Mouse (Mus musculus) gastrocnemius, adult 2 months (tissue): Measurements from ENCODE around the gene Med20. TPM values are rescaled to one million over a fixed set of nuclear protein-coding genes. Genes with fewer than 3 reads are reported as not detected.
A peak's percentile ranks its signal among the peaks of the same experiment; 100 is the strongest.
"Not testable (repeated sequence)": the region's sequence is repeated elsewhere in the genome, so short reads cannot be mapped to it uniquely, and the experiment has no call there.

Experiments used
- DNase-seq: peaks from one replicate; pipeline ENCODE4 v3.0.0; 2022
- H3K27ac ChIP-seq: fragments of 200-600 bp; 2 replicates; pipeline ENCODE4 v1.8.1; 2022; ENCODE audit warnings: mild to moderate bottlenecking
- H3K4me3 ChIP-seq: fragments of 200-600 bp; 2 replicates; pipeline ENCODE4 v1.8.1; 2022; ENCODE audit warnings: mild to moderate bottlenecking, moderate library complexity
- CTCF ChIP-seq: fragments of 200-600 bp; IDR thresholded peaks from 2 replicates; pipeline ENCODE4 v1.8.1; 2022; ENCODE audit warnings: antibody characterized with exemption, mild to moderate bottlenecking, moderate library complexity
- intact Hi-C: fragments of 180-260 bp; cut with DNase I; formaldehyde crosslinking; loops from one replicate; pipeline ENCODE4 v1.15.1; 2025
- total RNA-seq, 2 experiments: library from RNA; stranded (reverse); gene quantifications; 2 replicates each; pipeline ENCODE4 v1.2.3; 2021

Gene Med20
- total RNA-seq, 2 experiments from 2014 or later = 17.9 to 18.3 TPM

DNA sequence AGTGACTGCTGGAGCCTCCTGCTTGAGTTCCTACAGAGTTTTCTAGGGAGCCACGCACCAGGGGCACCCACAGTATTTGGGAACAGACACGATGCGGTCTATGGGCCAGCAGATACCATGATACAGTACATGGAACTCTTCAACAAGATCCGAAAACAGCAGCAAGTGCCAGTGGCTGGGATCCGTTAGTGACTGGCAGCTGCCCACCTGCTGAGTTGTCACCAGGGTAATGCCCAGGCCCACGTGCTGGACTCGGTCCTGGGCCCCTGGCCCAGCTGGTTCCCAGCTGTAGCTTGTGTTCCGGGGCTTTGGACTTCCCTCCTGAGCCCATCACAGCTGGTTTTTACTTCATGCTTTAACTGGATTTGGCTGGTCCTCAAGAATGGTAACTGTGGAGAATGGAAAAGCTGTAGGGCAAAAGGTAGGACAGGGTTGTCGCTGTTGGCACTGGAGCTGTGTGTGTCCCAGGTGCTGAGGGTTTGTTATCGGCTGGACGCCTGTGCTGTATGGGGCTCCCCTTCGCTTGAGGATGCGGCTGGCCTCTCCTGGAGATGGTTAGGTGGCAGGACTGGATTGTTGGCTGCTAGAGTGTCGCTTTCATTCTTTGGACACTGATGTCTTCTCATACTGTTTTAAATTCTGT, 11.7 kb downstream of the Med20 start:
- peak; percentile 63 for DNase-seq

DNA sequence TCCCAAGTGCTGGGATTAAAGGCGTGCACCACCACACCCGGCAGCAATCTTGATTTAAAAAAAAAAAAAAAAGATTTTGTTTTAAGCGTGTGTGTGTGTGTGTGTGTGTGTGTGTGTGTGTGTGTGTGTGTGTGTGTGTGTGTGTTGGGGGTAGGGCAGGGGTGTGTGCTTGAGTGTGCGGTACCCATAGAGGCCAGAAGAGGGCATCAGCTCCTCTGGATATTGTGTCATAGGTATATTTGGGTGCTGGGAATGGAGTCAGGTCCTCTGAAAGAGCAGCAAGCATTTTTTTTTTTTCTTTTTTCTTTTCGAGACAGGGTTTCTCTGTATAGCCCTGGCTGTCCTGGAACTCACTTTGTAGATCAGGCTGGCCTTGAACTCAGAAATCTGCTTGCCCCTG, 13.2 kb downstream of the Med20 start:
- DNase-seq = not testable (repeated sequence)

More for the DNA sequence above, 11.7 kb downstream of the Med20 start:
- intact Hi-C loops = no loop called here
- Histone ChIP-seq H3K27ac (peak overlapping the region; percentile 46), H3K4me3 (no peak overlapping the region)
- no peak for TF ChIP-seq CTCF

DNA sequence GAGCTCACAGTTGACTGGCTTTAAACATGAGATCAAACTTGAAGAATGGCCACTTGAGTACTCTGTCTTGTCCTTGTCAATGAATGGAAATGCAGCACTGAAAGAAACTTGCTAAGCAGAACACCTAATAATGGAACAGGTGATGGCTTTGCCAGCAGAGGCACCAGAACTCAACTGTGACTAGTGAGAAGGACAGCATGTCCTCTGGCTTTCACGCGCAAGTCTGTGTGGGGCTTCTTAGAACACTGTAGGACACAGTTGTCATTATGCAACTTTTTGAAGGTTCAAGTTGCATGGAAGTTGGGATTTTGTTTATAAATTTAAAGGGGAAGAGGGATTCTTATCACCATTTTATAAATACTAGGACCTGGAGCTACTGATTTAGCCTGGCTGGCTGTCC, 13.7 kb downstream of the Med20 start:
- intact Hi-C loops = no loop called here
- DNase-seq = peak; percentile 53
- H3K27ac ChIP-seq = peak overlapping the region; percentile 81
- no peak for TF ChIP-seq CTCF
- no peak overlapping the region for H3K4me3 ChIP-seq

More for the DNA sequence above, 13.2 kb downstream of the Med20 start:
- intact Hi-C loops, H3K4me3 ChIP-seq: not testable (repeated sequence)
- peak overlapping the region; percentile 81 for H3K27ac ChIP-seq

DNA sequence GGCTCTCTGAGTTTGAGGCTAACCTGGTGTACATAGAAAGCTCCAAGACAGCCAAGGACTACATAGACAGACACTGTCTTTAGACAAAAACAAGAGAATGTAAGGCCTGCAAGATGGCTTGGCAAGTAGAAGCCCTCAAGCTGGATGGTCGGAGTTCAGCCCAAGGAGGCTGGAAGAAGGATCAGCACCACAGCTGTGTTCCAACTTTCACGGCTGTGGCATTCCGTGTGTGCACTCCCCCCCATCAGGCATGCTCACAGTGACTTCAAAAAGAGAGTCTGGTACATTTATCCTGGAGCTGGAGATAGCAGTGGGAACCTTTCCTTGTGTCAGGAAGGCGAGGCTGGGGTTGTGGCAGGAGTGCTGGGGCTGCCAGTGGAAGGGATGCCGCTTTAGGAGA, 14.6 kb downstream of the Med20 start:
- TF ChIP-seq CTCF = no peak
- DNase-seq = no peak
- intact Hi-C loops = no loop called here
- Histone ChIP-seq H3K4me3 (no peak overlapping the region), H3K27ac (peak overlapping the region; percentile 81; the same call in 1 of the 2 replicates)

DNA sequence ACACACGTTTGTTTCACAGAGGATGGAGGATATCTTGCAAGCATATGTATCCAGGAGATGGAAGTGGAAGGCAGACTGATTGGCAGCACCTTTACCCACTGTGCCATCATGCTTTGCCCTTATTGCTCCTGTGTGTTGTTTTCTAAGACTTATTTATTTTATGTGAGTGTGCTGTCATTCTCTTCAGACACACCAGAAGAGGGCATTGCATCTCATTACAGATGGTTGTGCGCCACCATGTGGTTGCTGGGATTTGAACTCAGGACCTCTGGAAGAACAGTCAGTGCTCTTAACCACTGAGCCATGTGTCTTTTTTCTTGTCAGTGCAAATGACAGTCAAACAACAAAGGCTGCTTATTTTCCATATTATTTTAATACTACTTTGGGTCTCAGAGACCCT, 16.4 kb downstream of the Med20 start:
- no peak for TF ChIP-seq CTCF
- intact Hi-C loops = no loop called here
- H3K27ac ChIP-seq = peak overlapping the region; percentile 97
- H3K4me3 ChIP-seq = no peak overlapping the region; the same call in 1 of the 2 replicates
- no peak for DNase-seq

DNA sequence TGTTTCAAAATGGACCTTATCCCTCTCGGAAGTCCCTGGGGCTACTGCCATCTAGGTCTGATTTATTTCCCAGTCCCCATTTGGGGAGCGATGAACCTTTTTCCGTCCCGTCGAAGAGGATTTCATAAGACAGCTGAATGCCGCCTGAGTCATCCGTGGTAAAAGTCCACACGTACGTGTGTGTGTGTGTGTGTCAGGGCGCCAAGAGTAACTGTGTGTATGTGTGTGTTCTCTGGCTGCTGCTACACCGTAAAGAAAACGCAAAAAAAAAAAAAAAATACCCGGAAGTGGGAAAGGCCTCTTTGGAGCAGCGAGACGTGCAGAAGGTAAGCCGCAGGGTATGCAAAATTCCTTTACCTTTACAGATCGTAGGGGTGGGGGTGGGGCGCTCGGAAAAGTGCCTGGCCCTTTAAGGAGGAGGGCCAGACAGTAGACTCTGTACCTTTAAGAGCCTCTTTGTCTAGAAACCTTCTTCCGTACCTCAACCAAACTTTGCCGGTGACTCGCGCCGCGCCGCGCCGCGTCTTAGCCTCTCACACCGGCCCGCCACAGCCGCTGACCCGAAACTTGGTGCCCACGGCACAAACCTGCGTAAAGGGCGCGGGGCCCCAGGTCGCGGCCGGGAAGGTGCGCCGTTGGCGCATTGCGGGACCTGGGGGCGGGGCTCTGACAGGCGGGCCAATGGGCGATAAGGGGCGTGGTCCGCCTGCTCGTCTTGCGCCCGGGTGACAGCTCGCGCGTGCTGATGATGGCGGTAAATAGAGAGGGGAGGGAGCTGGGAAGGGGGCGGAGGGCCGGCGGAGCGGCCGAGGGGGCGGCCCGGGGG, 17.7 kb downstream of the Med20 start:
- Histone ChIP-seq H3K27ac (peak overlapping the region; percentile 97), H3K4me3 (peak overlapping the region; percentile 86)
- peak; percentile 97 for DNase-seq
- no peak for TF ChIP-seq CTCF
- intact Hi-C loops = no loop called here

DNA sequence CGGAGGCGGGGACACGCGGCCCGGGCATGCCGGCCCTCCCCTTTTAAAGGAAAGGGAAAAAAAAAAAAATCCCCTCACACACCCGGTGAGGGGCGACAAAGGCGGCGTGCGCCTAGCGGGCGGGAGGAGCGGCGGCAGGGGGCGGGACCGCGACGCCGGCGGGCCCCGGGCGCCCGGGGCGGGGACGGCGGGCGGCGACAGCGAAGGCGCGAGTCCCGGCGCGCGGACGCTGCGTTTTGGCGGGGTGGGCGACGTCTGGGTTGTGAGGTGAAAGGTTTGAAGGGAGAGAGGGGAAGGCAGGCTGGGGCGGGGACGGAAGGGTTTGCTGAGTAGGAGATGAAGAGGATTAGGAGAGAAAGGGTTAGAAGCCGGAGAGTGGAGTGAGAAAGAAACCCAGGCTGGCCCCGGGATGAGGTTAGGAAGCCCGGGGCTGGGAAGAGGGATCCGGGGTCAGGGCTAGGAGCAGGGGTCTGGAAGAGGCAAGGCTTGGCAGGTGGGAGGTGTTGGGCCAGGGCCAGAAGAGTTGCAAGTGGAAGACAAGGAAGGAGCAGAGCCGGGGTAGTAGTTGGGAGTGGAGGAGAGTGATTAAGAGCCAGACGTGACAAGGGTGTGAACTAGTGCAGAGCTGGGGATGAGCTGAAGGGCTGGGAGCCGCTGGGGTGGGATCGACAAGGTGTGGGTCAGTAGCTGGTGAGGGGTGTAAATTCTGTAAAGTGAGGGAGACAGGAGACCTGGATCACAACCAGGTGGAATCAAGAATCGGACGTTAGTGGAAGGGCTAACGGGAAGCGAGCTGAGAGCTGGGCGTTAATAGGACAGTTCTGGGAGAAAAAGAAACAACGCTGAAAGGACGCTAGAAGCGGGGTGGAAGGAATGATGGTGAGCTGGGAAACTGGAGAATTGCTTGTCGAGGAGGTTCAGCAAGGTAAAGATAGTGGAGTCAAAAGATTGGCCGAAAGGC, 18.6 kb downstream of the Med20 start:
- intact Hi-C loops = loop anchor here (5.0 kb wide), 1 partner anchor 47 kb away; no protein-coding TSS in a partner anchor
- peak; percentile 70 for DNase-seq
- peak overlapping the region; percentile 86 for H3K4me3 ChIP-seq
- peak overlapping the region; percentile 97 for H3K27ac ChIP-seq
- TF ChIP-seq CTCF = peak; percentile 51

DNA sequence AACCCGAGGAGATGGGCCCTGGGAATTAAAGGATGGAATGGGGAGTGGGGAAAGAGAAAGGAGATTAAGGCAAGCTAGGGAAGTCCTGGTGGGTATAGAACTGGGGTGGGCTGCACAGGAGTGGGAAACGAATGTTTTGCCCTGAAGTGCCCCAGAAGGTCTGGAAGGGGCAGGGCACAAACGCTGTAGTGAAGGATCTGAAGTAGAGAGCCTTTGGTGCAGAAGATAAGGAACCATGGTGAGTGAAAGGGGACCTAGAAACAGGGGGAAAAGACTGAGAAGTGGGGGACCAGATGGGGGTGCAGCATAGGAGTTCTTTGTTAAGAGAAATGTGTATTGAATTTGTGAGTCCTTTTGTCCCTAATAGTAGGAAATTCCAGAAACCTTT, 19.3 kb downstream of the Med20 start, which contains the start of gene Usp49:
TSS of gene Usp49 (plus strand) at position 13 of the 388 bp plus-strand sequence.
- DNase-seq = no peak
- Histone ChIP-seq H3K27ac (peak within 1 kb of the TSS; percentile 97), H3K4me3 (peak within 1 kb of the TSS; percentile 86)
- intact Hi-C loops = loop anchor here (5.0 kb wide), 1 partner anchor 47 kb away; no protein-coding TSS in a partner anchor
- no peak for TF ChIP-seq CTCF

DNA sequence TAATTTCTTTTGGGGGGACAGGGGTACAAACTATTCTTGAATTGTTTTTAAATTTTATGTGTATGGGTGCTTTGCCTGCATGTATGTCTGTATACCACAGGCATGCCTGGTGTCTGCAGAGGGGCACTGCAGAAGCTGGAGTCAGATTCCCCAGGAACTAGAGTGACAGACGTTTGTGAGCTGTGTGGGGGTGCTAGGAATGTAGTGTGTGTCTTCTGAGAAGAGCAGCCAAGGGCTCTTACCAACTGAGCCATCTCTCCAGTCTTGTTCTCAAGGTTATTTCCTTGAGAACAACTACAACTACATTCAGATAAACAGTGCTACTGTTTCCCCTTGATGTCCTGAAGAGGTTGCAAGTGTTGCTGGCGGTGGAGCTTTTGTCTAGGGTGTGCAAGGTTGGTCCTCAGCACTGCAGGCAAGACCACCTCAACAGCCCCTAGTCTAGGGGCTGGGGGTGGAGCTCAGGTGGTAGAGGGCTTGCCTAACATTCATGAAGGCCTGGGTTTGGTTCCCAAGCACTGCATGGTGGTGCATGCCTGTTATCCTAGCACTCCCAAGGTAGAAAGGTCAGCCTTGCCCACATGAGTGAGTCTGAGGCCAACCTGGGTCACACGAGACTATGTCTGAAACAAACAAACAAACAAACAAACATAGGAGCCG, 20.9 kb downstream of the Med20 start:
- intact Hi-C loops = loop anchor here (5.0 kb wide), 1 partner anchor 45 kb away; no protein-coding TSS in a partner anchor
- no peak for TF ChIP-seq CTCF
- no peak overlapping the region for H3K4me3 ChIP-seq
- H3K27ac ChIP-seq = no peak overlapping the region
- DNase-seq = no peak

DNA sequence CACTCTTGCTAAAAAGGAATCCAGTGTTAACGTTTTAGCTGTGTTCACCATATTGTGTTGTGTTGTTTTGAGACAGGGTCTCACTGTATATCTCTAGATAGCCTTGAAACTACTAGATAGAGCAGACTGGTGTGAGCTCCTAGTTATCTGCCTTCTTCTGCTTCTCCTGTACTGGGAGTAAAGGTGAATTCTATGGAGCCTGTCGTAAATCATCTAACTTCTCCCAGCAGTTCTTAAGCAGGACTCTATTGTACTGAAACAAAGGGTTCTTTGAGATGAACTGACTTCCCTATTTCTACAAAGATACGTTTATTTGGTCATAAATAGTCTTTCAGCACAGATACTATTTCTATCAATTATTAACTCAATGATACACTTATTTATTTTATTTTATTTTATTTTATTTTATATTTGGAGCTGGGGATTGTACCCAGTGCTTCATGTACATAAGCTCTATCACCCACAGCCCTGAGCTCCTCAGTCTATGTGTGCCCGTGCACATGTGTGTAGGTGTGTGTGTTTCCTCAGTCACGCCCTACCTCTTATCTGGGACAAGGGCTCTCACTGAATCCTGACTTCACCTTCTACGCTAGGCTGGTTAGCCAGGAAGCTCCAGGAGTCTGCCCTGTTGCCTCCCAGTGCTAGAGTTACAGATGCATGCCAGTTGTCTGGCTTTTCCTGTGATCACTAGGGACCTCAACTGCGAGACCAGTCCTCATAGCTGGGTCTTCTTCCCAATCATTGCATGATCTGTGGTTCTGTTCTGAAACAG, 22.8 kb downstream of the Med20 start:
- H3K27ac ChIP-seq = no peak overlapping the region
- no peak for TF ChIP-seq CTCF
- intact Hi-C loops = loop anchor here (5.0 kb wide), 1 partner anchor 43 kb away; no protein-coding TSS in a partner anchor

DNA sequence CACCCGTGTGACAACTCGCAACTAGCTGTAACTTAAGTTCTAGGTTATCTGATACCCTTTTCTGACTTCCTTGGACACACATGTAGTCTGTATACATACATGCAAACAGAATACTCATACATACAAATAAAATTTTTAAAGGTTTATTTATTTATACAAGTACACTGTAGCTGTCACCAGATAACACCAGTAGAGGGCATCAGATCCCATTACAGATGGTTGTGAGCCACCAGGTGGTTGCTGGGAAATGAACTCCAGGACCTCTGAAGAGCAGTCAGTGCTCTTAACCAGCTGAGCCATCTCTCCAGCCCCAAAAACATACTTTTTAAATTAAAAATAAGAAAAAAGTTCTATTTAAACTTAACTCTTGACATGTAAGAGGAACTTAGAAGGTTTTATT, 31.6 kb downstream of the Med20 start:
- peak; percentile 38; the same call in 1 of the 2 replicates for TF ChIP-seq CTCF
- Histone ChIP-seq H3K27ac (no peak overlapping the region), H3K4me3 (no peak overlapping the region)
- intact Hi-C loops = no loop called here
- no peak for DNase-seq

More for the DNA sequence above, 22.8 kb downstream of the Med20 start:
- DNase-seq = no peak
- H3K4me3 ChIP-seq = no peak overlapping the region
